Mouse (Mus musculus) MEL (cell line): Measurements from ENCODE around the gene Gatad2b. TPM values are rescaled to one million over a fixed set of nuclear protein-coding genes. Genes with fewer than 3 reads are reported as not detected.
A peak's percentile ranks its signal among the peaks of the same experiment; 100 is the strongest.

ENCODE experiments used
- DNase-seq: peaks from one replicate; pipeline ENCODE4 v3.0.0; 2011; ENCODE audit warnings: low read depth, low spot score
- H3K27ac ChIP-seq: 2 replicates; pipeline ENCODE4 v1.5.1; 2012; ENCODE audit warnings: low read depth, mild to moderate bottlenecking, control low read depth, low read length, moderate library complexity; ENCODE audit not compliant: control insufficient read depth
- H3K27me3 ChIP-seq, 2 experiments: fragments of 150-350 bp in 1 of 2; sonication (generic) in 1 of 2; 2 replicates each; pipeline ENCODE4 v1.6.1; 2012; ENCODE audit warnings: low read length in 2 of 2, mild to moderate bottlenecking in 2 of 2, improper control_type of control experiment in 1 of 2, moderate library complexity in 1 of 2; ENCODE audit not compliant: insufficient read depth in 2 of 2, control insufficient read depth in 1 of 2
- H3K36me3 ChIP-seq, 2 experiments: 2 replicates each; pipeline ENCODE4 v1.6.1; 2012 to 2014; ENCODE audit warnings: low read length in 2 of 2, improper control_type of control experiment in 1 of 2, inconsistent platforms in 1 of 2, mild to moderate bottlenecking in 1 of 2; ENCODE audit not compliant: insufficient read depth in 2 of 2, control insufficient read depth in 1 of 2
- H3K4me1 ChIP-seq, 2 experiments: fragments of 150-350 bp in 1 of 2; sonication (generic) in 1 of 2; 2 replicates each; pipeline ENCODE4 v1.6.1; 2012; ENCODE audit warnings: low read length in 2 of 2, improper control_type of control experiment in 1 of 2, mild to moderate bottlenecking in 1 of 2; ENCODE audit not compliant: insufficient read depth in 2 of 2, control insufficient read depth in 1 of 2
- H3K4me3 ChIP-seq, 2 experiments: fragments of 150-350 bp in 1 of 2; sonication (generic) in 1 of 2; 2 replicates each; pipeline ENCODE4 v1.5.1; 2012; ENCODE audit warnings: low read depth in 2 of 2, low read length in 2 of 2, mild to moderate bottlenecking in 2 of 2, moderate library complexity in 2 of 2, control low read depth in 1 of 2, improper control_type of control experiment in 1 of 2; ENCODE audit not compliant: control insufficient read depth in 1 of 2, insufficient read depth in 1 of 2
- H3K79me2 ChIP-seq: 2 replicates; pipeline ENCODE4 v1.6.1; 2012; ENCODE audit warnings: mild to moderate bottlenecking, low read length, moderate library complexity; ENCODE audit not compliant: control insufficient read depth, poor library complexity, insufficient read depth
- H3K9ac ChIP-seq: 2 replicates; pipeline ENCODE4 v1.6.1; 2012; ENCODE audit warnings: low read depth, mild to moderate bottlenecking, control low read depth, low read length, moderate library complexity; ENCODE audit not compliant: control insufficient read depth, poor library complexity, severe bottlenecking
- H3K9me3 ChIP-seq: fragments of 150-350 bp; sonication (generic); replicated peaks from 2 replicates; pipeline ENCODE4 v1.6.1; 2012; ENCODE audit warnings: mild to moderate bottlenecking, low read length, improper control_type of control experiment, moderate library complexity; ENCODE audit not compliant: insufficient read depth
- CHD1 ChIP-seq: IDR thresholded peaks from 2 replicates; pipeline ENCODE4 v1.6.1; 2012; ENCODE audit warnings: low read depth, mild to moderate bottlenecking, inconsistent platforms, low read length, improper control_type of control experiment
- CHD2 ChIP-seq: IDR thresholded peaks from 2 replicates; pipeline ENCODE4 v1.6.1; 2011; ENCODE audit warnings: low read length, improper control_type of control experiment
- E2F4 ChIP-seq: IDR thresholded peaks from 2 replicates; pipeline ENCODE4 v1.6.1; 2011; ENCODE audit warnings: low read depth, low read length, improper control_type of control experiment, borderline replicate concordance
- EP300 ChIP-seq, 2 experiments: IDR thresholded peaks; 2 replicates each; pipeline ENCODE4 v1.6.1; 2011; ENCODE audit warnings: improper control_type of control experiment in 2 of 2, low read length in 2 of 2, low read depth in 1 of 2, mild to moderate bottlenecking in 1 of 2
- ETS1 ChIP-seq: IDR thresholded peaks from 2 replicates; pipeline ENCODE4 v1.6.1; 2012; ENCODE audit warnings: low read depth, mild to moderate bottlenecking, inconsistent platforms, low read length, improper control_type of control experiment, moderate library complexity
- JUND ChIP-seq: IDR thresholded peaks from 2 replicates; pipeline ENCODE4 v1.6.1; 2011; ENCODE audit warnings: low read depth, mild to moderate bottlenecking, improper control_type of control experiment, low read length
- MAFK ChIP-seq: IDR thresholded peaks from 2 replicates; pipeline ENCODE4 v1.6.1; 2011; ENCODE audit warnings: low read depth, mild to moderate bottlenecking, low read length, improper control_type of control experiment, borderline replicate concordance
- MAZ ChIP-seq: IDR thresholded peaks from 2 replicates; pipeline ENCODE4 v1.6.1; 2012; ENCODE audit warnings: low read depth, mild to moderate bottlenecking, inconsistent platforms, low read length, improper control_type of control experiment
- MEF2A ChIP-seq: IDR thresholded peaks from 2 replicates; pipeline ENCODE4 v1.6.1; 2014; ENCODE audit warnings: low read depth, mild to moderate bottlenecking, inconsistent platforms, low read length, improper control_type of control experiment; ENCODE audit not compliant: poor library complexity, insufficient replicate concordance, severe bottlenecking; ENCODE audit errors: extremely low read depth
- MYB ChIP-seq: IDR thresholded peaks from 2 replicates; pipeline ENCODE4 v1.6.1; 2011; ENCODE audit warnings: mild to moderate bottlenecking, low read depth, low read length, improper control_type of control experiment
- NELFE ChIP-seq: IDR thresholded peaks from 2 replicates; pipeline ENCODE4 v1.6.1; 2011; ENCODE audit warnings: low read depth, low read length, improper control_type of control experiment
- NRF1 ChIP-seq: IDR thresholded peaks from 2 replicates; pipeline ENCODE4 v1.6.1; 2014; ENCODE audit warnings: low read depth, mild to moderate bottlenecking, inconsistent platforms, low read length, improper control_type of control experiment, moderate library complexity; ENCODE audit not compliant: poor library complexity, insufficient read depth, severe bottlenecking
- POLR2A ChIP-seq, 2 experiments: IDR thresholded peaks; 2 replicates each; pipeline ENCODE4 v1.6.1; 2011 to 2012; ENCODE audit warnings: low read length in 2 of 2, mild to moderate bottlenecking in 2 of 2, control low read depth in 1 of 2, improper control_type of control experiment in 1 of 2, low read depth in 1 of 2, moderate library complexity in 1 of 2; ENCODE audit not compliant: control insufficient read depth in 1 of 2, insufficient read depth in 1 of 2, poor library complexity in 1 of 2
- TAL1 ChIP-seq: IDR thresholded peaks from 2 replicates; pipeline ENCODE4 v1.6.1; 2012; ENCODE audit warnings: mild to moderate bottlenecking, inconsistent platforms, low read length, moderate library complexity, mixed read lengths
- TBP ChIP-seq: IDR thresholded peaks from 2 replicates; pipeline ENCODE4 v1.8.0; 2011; ENCODE audit warnings: low read depth, low read length, improper control_type of control experiment
- UBTF ChIP-seq: IDR thresholded peaks from 2 replicates; pipeline ENCODE4 v1.6.1; 2012; ENCODE audit warnings: low read depth, mild to moderate bottlenecking, inconsistent platforms, low read length, improper control_type of control experiment, moderate library complexity, borderline replicate concordance; ENCODE audit not compliant: insufficient read depth
- USF1 ChIP-seq: IDR thresholded peaks from 2 replicates; pipeline ENCODE4 v1.6.1; 2014; ENCODE audit warnings: low read depth, mild to moderate bottlenecking, inconsistent platforms, low read length, improper control_type of control experiment, moderate library complexity
- ZMIZ1 ChIP-seq: IDR thresholded peaks from 2 replicates; pipeline ENCODE4 v1.6.1; 2012; ENCODE audit warnings: low read depth, mild to moderate bottlenecking, inconsistent platforms, low read length, improper control_type of control experiment, moderate library complexity
- ZNF384 ChIP-seq: IDR thresholded peaks from 2 replicates; pipeline ENCODE4 v1.6.1; 2012; ENCODE audit warnings: low read depth, mild to moderate bottlenecking, inconsistent platforms, low read length, improper control_type of control experiment
- polyA plus RNA-seq, 2 experiments: library from polyadenylated mRNA; stranded (reverse) in 1 of 2; unstranded in 1 of 2; fragments of >175 nt in 1 of 2; fragments of >200 nt in 1 of 2; gene quantifications; 2 replicates each; pipeline versions ENCODE4 v1.2.1 to v1.2.4; 2012; ENCODE audit warnings: low replicate concordance in 2 of 2, low read depth in 1 of 2; ENCODE audit not compliant: insufficient read length in 2 of 2, insufficient read depth in 1 of 2, missing spikeins in 1 of 2
- total RNA-seq: library from RNA; depleted of rRNA; stranded (reverse); fragments of 300-350 nt; gene quantifications from 2 replicates; pipeline ENCODE4 v1.2.3, GENCODE M21; 2012

Gene Gatad2b
- total and polyA plus RNA-seq, 3 experiments = 9.1 to 37.6 TPM; not detected in 1

DNA sequence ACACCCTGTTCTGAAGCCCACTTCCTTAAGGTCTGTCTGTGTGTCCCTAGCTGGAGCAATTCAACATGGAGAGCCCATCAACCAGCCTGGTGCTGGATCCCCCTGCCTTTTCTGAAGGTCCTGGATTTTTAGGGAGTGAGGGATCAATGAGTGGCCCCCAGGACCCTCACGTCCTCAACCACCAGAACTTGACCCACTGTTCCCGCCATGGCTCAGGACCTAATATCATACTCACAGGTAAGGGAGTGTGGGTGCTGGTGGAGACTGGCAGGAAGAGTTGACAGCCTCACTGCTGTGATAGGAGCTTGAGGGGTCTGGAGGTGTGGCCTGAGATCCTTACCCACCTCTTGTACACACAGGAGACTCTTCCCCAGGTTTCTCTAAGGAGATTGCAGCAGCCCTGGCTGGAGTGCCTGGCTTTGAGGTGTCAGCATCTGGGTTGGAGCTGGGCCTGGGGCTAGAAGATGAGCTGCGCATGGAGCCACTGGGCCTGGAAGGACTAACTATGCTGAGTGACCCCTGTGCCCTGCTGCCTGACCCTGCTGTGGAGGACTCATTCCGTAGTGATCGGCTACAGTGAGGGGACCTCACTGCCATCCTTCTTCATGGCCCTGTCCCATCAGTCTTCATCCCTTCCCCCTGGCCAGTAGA is 29.7 kb upstream of the Gatad2b start:
- no peak overlapping the region for H3K27ac ChIP-seq
- H3K4me3 ChIP-seq = no peak overlapping the region
- H3K36me3 ChIP-seq = peaks cover 11 to 20% of the 10 kb centered on the region in 2 experiments

DNA sequence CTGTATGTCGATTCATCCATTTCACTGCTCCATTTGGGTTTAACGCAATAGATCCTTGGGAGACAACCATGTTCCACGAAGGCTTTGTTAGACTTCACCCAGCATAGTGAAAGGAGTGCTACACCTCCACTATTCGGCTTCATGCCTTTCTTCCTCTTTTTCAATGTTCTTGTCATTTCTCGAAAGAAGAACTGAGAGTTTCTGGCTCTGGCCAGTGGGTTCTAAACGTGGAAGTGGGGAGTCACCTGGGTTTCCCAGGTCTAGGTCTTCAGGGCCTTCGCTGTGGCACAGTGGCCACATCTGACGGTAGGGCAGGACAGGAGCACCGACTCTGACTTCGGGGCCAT is 28.3 kb upstream of the Gatad2b start:
- peaks cover 22% of the 10 kb centered on the region for H3K79me2 ChIP-seq
- peak; percentile 89 for DNase-seq
- no peaks in the 10 kb centered on the region for H3K27me3 ChIP-seq
- peak overlapping the region; percentile 91 for H3K27ac ChIP-seq
- TF ChIP-seq NRF1 (no peak), ZNF384 (no peak), NELFE (no peak), TBP (0 out of 2 replicates have a peak, but pooled peaks have one; percentile 37)
- H3K4me1 ChIP-seq = peaks cover 4 to 29% of the 10 kb centered on the region in 2 experiments
- peak overlapping the region; percentile 73 to 76 for H3K4me3 ChIP-seq
- no peaks in the 10 kb centered on the region for H3K9me3 ChIP-seq
- H3K9ac ChIP-seq = peak overlapping the region; percentile 88
- peaks cover 5 to 26% of the 10 kb centered on the region in 2 experiments; a peak in 3 of 4 replicates for H3K36me3 ChIP-seq

More for the DNA sequence above, 29.7 kb upstream of the Gatad2b start:
- DNase-seq = no peak
- Histone ChIP-seq H3K4me1 (peaks cover 4 to 21% of the 10 kb centered on the region in 2 experiments), H3K27me3 (no peaks in the 10 kb centered on the region), H3K79me2 (peaks cover 22% of the 10 kb centered on the region), H3K9me3 (no peaks in the 10 kb centered on the region), H3K9ac (no peak overlapping the region)
- TF ChIP-seq JUND = no peak
- no peak for TF ChIP-seq ETS1
- no peak for TF ChIP-seq CHD2
- no peak for TF ChIP-seq UBTF
- TF ChIP-seq MYB = no peak
- no peak for TF ChIP-seq MAFK
- TF ChIP-seq USF1 = no peak
- TF ChIP-seq POLR2A (IDR thresholded peaks at IDR 0.05; ENCODE audit: control insufficient read depth in 1 of 2, insufficient read depth in 1 of 2, low read depth in 1 of 2, low read length in 2 of 2, poor library complexity in 1 of 2) = no peak
- no peak; a peak in 1 of 4 replicates for TF ChIP-seq EP300 (IDR thresholded peaks at IDR 0.05; ENCODE audit: low read depth in 1 of 2, low read length in 2 of 2)
- no peak for TF ChIP-seq CHD1
- TF ChIP-seq NRF1 = no peak
- TF ChIP-seq MAZ = no peak
- no peak for TF ChIP-seq TAL1
- no peak for TF ChIP-seq MEF2A
- TF ChIP-seq ZNF384 = no peak
- TF ChIP-seq ZMIZ1 = no peak
- TF ChIP-seq E2F4 = no peak
